Mouse (Mus musculus) spleen, adult 2 months (tissue): ENCODE data around the gene Nfe2.

Experiments used
- CTCF ChIP-seq: fragments of 200-500 bp; IDR thresholded peaks from 2 replicates; pipeline ENCODE4 v1.5.1; 2011; ENCODE audit warnings: mild to moderate bottlenecking, inconsistent platforms; ENCODE audit not compliant: insufficient read depth, insufficient read length, insufficient replicate concordance; ENCODE audit errors: extremely low read depth
- POLR2A ChIP-seq: fragments of 200-500 bp; IDR thresholded peaks from 2 replicates; pipeline ENCODE4 v1.6.1; 2011; ENCODE audit warnings: low read depth, low read length, inconsistent platforms

DNA sequence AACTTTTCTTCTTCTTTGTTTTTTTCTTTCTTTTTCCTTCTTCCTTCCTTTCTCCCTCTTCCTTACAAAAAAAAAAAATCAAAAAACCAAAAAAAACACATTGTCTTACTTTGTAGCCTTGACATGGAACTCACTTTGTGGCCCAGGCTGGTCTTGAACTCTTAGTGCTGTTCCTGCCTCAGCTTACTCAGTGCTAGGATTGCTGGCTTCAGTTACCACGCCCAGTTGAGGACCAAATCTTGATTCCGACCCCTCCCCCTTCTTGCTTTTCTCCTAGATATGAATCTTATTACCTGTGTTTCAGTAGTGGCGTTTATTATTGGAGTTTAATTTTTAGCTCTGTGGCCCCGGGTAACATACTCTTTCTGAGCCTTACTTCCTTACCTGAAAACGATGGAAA, 959 bp upstream of the Nfe2 start:
- TF ChIP-seq CTCF: no peak
- no peak for TF ChIP-seq POLR2A
